Mouse (Mus musculus) forebrain, postnatal 0 days (tissue): Measurements from ENCODE around the gene Dock11. TPM values are rescaled to one million over a fixed set of nuclear protein-coding genes. Genes with fewer than 3 reads are reported as not detected.

Source experiments
- ATAC-seq: fragments of 200-750 bp; cut with Nextera tagmentation; 2 replicates; pipeline ENCODE4 v1.8.0; 2017; ENCODE audit warnings: mild to moderate bottlenecking, moderate library complexity
- DNase-seq: peaks from one replicate; pipeline ENCODE4 v3.0.0-alpha.2; 2015
- H3K27ac ChIP-seq: fragments of 300-500 bp; sonication (generic); 2 replicates; pipeline ENCODE4 v1.5.1; 2014; ENCODE audit warnings: low read depth, mild to moderate bottlenecking, antibody characterized with exemption, low read length, moderate library complexity, mixed read lengths
- H3K27me3 ChIP-seq: fragments of 300-500 bp; sonication (generic); 2 replicates; pipeline ENCODE4 v1.6.1; 2014; ENCODE audit warnings: mild to moderate bottlenecking, low read length, mixed read lengths; ENCODE audit not compliant: insufficient read depth
- H3K36me3 ChIP-seq: fragments of 300-500 bp; sonication (generic); 2 replicates; pipeline ENCODE4 v1.6.1; 2014; ENCODE audit warnings: mild to moderate bottlenecking, moderate library complexity; ENCODE audit not compliant: insufficient read depth
- H3K4me1 ChIP-seq: fragments of 300-500 bp; sonication (generic); 2 replicates; pipeline ENCODE4 v1.6.1; 2014; ENCODE audit warnings: antibody characterized with exemption; ENCODE audit not compliant: insufficient read depth
- H3K4me2 ChIP-seq: fragments of 300-500 bp; sonication (generic); 2 replicates; pipeline ENCODE4 v1.6.1; 2014; ENCODE audit warnings: low read depth, mild to moderate bottlenecking, moderate library complexity
- H3K4me3 ChIP-seq: fragments of 300-500 bp; sonication (generic); 2 replicates; pipeline ENCODE4 v1.5.1; 2014; ENCODE audit warnings: low read depth, low read length, mixed read lengths
- H3K9ac ChIP-seq: fragments of 300-500 bp; sonication (generic); 2 replicates; pipeline ENCODE4 v1.6.1; 2014; ENCODE audit warnings: mild to moderate bottlenecking
- H3K9me3 ChIP-seq: fragments of 300-500 bp; sonication (generic); 2 replicates; pipeline ENCODE4 v1.6.1; 2016; ENCODE audit warnings: low read length
- CTCF ChIP-seq: sonication (generic); IDR thresholded peaks from 2 replicates; pipeline ENCODE4 v1.5.1; 2016; ENCODE audit warnings: antibody characterized with exemption, control low read depth, low read depth
- WGBS: fragments of 180-500 bp; shearing (Covaris S2); extraction: QIAGEN DNeasy Blood & Tissue Kit; methylation state at CpG from one replicate; pipeline ENCODE4 v1.1.7; 2014; 5-methylcytosine and 5-hydroxymethylcytosine counted together
- polyA plus RNA-seq: library from polyadenylated mRNA; unstranded; fragments of >200 nt; fragmentation: Nextera tagmentation; extraction: Ambion mirVana; gene quantifications from 2 replicates; pipeline ENCODE4 v1.2.1, GENCODE M21; 2015
- total RNA-seq: library from RNA; depleted of rRNA; stranded (reverse); fragments of >200 nt; gene quantifications from 2 replicates; pipeline ENCODE4 v1.2.3, GENCODE M21; 2014

Gene Dock11
- total and polyA plus RNA-seq, 2 experiments from 2014 or later: 5.8 to 33.7 TPM

DNA sequence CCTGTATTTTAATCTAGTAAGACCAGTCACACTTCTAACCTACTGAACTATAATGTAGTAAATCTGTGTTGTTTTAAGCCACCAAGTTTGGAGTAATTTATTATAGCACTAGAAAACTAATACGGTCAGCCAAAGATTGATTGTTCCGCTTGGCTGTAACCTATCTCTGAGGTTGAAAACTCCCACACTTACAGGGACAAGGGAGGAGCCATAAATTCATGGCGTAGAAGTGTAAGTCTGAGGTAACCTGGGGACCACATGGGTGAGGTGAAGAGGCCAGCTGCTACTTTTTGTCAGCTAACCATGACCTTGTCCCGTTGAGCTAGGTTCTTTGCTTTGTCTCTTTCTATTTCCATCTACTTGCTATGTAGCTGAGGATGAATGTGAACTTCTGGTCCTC is 61.5 kb downstream of the Dock11 start:
- no peak for TF ChIP-seq CTCF
- DNase-seq (no peak), ATAC-seq (no peak)
- Histone ChIP-seq H3K27me3 (no peaks in the 10 kb centered on the region), H3K9me3 (no peaks in the 10 kb centered on the region), H3K4me3 (no peak overlapping the region), H3K36me3 (no peaks in the 10 kb centered on the region), H3K4me2 (no peak overlapping the region), H3K4me1 (no peaks in the 10 kb centered on the region), H3K27ac (no peak overlapping the region), H3K9ac (no peak overlapping the region)
- 87% methylated on average over 4 of the region's 4 CpGs for WGBS

DNA sequence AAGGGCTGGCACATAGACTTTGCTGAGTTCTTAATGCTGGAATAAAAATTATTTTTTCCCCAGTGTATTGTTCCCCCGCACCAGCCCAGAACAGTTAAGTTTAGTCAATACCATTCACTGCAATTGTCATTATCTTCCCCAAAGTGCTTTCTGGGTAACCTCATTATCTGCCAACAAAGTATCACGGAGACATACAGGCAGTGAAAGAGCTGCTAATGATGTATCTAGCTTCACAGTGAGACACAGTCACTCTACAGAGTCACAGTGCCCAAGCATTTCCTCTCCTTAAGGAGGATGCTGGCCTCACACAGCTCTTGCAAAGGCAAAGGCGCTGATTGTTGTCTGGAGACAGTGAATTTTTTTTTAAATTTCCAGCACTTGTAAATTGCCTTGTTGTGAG is 63.3 kb downstream of the Dock11 start:
- Histone ChIP-seq H3K27me3 (no peaks in the 10 kb centered on the region), H3K9me3 (no peaks in the 10 kb centered on the region), H3K4me1 (no peaks in the 10 kb centered on the region), H3K4me2 (no peak overlapping the region), H3K4me3 (no peak overlapping the region), H3K27ac (no peak overlapping the region), H3K36me3 (no peaks in the 10 kb centered on the region), H3K9ac (no peak overlapping the region)
- ATAC-seq (peak; percentile 82), DNase-seq (peak; percentile 2)
- whole genome bisulfite sequencing: 61% methylated on average over 3 of the region's 3 CpGs
- no peak for TF ChIP-seq CTCF

DNA sequence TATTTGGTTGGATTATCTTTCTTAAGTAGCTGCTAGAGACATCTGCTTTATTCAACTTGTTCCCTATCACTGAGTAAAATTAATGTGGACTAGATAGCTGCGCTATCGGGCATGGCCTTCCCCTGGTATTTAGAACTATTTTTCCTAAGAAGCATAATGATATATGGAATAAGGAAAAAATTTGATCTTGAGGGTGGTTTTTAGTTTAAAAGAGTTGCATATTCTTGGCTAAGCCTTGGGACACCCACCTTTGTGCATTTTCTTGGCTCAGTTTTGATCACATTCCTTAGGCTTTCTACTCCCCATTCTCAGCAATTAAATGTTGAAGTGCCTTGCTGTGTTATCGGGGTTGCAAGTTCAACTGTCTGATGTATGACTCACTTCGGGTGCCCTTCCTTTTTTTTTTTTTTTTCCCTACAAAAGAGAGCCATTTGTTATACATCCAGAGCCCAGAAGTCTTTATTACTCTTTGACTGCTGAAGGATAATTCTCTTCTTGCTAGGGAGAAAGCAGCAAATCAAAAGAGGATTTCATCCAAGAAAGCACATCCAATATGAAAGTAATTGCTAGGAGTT is 64.0 kb downstream of the Dock11 start:
- Histone ChIP-seq H3K9ac (no peak overlapping the region), H3K4me2 (no peak overlapping the region), H3K9me3 (no peaks in the 10 kb centered on the region), H3K4me3 (no peak overlapping the region), H3K36me3 (no peaks in the 10 kb centered on the region), H3K4me1 (no peaks in the 10 kb centered on the region), H3K27ac (no peak overlapping the region), H3K27me3 (no peaks in the 10 kb centered on the region)
- TF ChIP-seq CTCF: no peak
- 70% methylated on average over 4 of the region's 4 CpGs for WGBS
- ATAC-seq: no peak
- DNase-seq: no peak

DNA sequence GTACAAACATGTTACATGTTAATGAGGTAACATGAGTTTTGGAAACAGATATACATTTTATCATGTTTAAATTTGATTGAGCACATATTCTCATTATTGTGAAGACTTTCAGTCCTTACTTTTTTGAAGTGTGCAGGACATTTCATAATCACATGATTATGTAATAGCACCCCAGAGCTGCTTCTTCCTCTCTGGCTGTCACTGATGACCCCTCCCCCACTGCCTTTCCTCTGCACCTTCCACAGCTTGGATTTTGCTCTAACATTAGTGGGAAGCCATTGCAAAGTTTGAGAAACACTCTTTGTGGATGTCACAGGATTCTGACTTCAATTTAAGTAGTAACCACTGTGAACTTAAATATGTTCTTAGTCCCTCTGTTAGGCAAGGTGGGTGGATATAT is 67.6 kb downstream of the Dock11 start:
- no peak for TF ChIP-seq CTCF
- no peaks in the 10 kb centered on the region for H3K9me3 ChIP-seq
- no peak for DNase-seq
- no peaks in the 10 kb centered on the region for H3K4me1 ChIP-seq
- no peaks in the 10 kb centered on the region for H3K27me3 ChIP-seq
- no peak for ATAC-seq
- H3K9ac ChIP-seq: no peak overlapping the region
- H3K4me2 ChIP-seq: no peak overlapping the region
- H3K4me3 ChIP-seq: no peak overlapping the region
- H3K36me3 ChIP-seq: no peaks in the 10 kb centered on the region
- H3K27ac ChIP-seq: no peak overlapping the region

DNA sequence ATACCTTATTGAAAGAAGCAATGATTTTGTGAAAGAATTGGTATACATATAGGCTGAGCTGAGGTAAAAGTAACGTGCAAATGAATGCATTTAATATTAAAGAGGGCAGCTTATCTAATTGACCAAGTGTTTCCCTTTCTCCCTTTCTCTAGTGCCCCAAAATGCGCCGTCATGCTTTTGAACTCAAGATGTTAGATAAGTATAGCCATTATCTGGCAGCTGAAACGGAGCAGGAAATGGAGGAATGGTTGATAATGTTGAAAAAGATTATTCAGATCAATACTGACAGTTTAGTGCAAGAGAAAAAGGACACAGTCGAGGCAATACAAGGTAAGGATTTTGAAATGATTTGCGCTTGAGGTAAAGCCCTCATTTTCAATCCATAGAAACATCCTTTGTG is 74.5 kb downstream of the Dock11 start:
- ATAC-seq (no peak), DNase-seq (no peak)
- Histone ChIP-seq H3K4me1 (no peaks in the 10 kb centered on the region), H3K4me3 (no peak overlapping the region), H3K4me2 (no peak overlapping the region), H3K27ac (no peak overlapping the region), H3K27me3 (no peaks in the 10 kb centered on the region), H3K9me3 (no peaks in the 10 kb centered on the region), H3K36me3 (no peaks in the 10 kb centered on the region), H3K9ac (no peak overlapping the region)
- TF ChIP-seq CTCF: no peak
- WGBS: 72% methylated on average over 6 of the region's 6 CpGs

DNA sequence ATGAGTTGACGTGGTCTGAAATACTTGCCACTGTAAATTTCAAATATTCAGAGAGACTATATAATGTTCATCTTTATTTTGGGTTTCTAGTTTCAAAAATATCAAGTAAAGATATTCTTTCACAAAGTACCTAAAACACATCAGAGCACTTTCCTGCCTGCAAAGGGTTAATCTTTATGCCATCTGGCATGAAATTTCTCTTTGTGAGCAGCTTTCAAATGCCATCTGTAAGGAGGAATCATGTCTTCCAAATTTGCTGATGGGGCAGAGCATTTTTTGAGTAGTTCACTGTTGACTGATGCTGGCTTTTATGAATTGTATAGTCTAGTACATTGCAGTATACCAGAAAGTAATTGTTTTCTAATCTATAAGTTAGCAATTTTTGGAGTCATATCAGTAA is 80.6 kb downstream of the Dock11 start:
- no peaks in the 10 kb centered on the region for H3K27me3 ChIP-seq
- no peak overlapping the region for H3K4me2 ChIP-seq
- ATAC-seq (no peak), DNase-seq (no peak)
- no peaks in the 10 kb centered on the region for H3K4me1 ChIP-seq
- no peaks in the 10 kb centered on the region for H3K9me3 ChIP-seq
- no peak for TF ChIP-seq CTCF
- H3K36me3 ChIP-seq: no peaks in the 10 kb centered on the region
- H3K9ac ChIP-seq: no peak overlapping the region
- no peak overlapping the region for H3K27ac ChIP-seq
- whole genome bisulfite sequencing: 80% methylated on average over 1 of the region's 1 CpGs
- H3K4me3 ChIP-seq: no peak overlapping the region

DNA sequence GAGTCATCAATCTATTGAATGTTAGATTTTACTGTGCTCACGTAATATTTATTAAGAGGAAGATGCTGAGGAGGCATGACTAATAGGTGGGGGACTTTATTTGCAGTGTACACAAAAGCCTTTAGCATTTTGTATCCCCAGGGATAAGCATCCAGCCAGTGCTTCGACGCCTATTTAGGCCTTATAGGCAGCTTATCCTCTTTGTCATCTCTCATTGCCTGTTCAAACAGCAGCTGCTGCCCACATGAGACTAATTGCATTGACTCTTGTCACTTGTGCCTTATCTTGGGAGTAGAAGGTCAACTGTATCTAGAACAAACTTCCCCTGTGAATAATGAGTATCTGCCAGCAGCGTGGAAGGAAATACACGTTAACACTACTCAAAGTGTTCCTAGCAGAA is 88.0 kb downstream of the Dock11 start:
- no peaks in the 10 kb centered on the region for H3K36me3 ChIP-seq
- H3K27ac ChIP-seq: no peak overlapping the region
- TF ChIP-seq CTCF: no peak
- ATAC-seq (no peak), DNase-seq (no peak)
- no peak overlapping the region for H3K4me3 ChIP-seq
- H3K4me1 ChIP-seq: no peaks in the 10 kb centered on the region
- 69% methylated on average over 5 of the region's 5 CpGs for WGBS
- H3K4me2 ChIP-seq: no peak overlapping the region
- H3K9ac ChIP-seq: no peak overlapping the region
- H3K27me3 ChIP-seq: no peaks in the 10 kb centered on the region
- H3K9me3 ChIP-seq: no peaks in the 10 kb centered on the region

DNA sequence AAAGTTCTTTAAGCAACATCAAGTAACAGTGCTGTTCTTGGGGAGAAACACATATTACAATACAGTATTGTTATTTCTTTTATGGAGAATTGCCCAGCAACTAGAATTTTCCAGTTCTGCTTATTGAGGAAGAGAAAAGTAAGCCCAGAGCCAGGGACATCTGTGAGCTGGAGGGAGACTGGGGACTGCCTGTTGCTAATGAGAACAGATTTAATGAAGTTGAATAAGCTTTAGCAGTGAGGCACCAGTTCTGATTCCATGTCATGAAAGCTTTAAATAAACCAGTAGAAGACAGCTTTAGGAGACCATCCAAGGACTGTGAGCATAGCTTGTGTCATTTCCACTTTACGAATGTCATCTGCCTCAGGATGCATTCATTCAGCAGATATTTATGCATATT is 99.3 kb downstream of the Dock11 start:
- DNase-seq (no peak), ATAC-seq (no peak; the same call in 1 of the 2 replicates)
- H3K4me2 ChIP-seq: no peak overlapping the region
- H3K4me1 ChIP-seq: no peaks in the 10 kb centered on the region
- no peak overlapping the region for H3K9ac ChIP-seq
- no peak overlapping the region for H3K27ac ChIP-seq
- no peaks in the 10 kb centered on the region for H3K27me3 ChIP-seq
- no peaks in the 10 kb centered on the region for H3K9me3 ChIP-seq
- H3K36me3 ChIP-seq: no peaks in the 10 kb centered on the region
- TF ChIP-seq CTCF: no peak
- H3K4me3 ChIP-seq: no peak overlapping the region
- 82% methylated on average over 1 of the region's 1 CpGs for WGBS
